Mouse (Mus musculus) common myeloid progenitor, adult 5-6 weeks (primary cell): ENCODE measurements around the gene Gm3029. TPM values are rescaled to one million over a fixed set of nuclear protein-coding genes. Genes with fewer than 3 reads are reported as not detected.
"Not testable (repeated sequence)": the region's sequence is repeated elsewhere in the genome, so short reads cannot be mapped to it uniquely, and the experiment has no call there.

Experiments used
- ATAC-seq: replicated peaks from 2 replicates; pipeline ENCODE4 v1.8.0; 2016; ENCODE audit warnings: low read depth, mild to moderate bottlenecking, moderate TSS enrichment, inconsistent platforms; ENCODE audit not compliant: poor library complexity, severe bottlenecking
- total RNA-seq: library from RNA; stranded (forward); fragments of 200-1000, 187-1606 nt; gene quantifications from 2 replicates; pipeline ENCODE4 v1.2.3, GENCODE M21; 2017

The Gm3029 gene
- total RNA-seq: not detected in 2 replicates

DNA sequence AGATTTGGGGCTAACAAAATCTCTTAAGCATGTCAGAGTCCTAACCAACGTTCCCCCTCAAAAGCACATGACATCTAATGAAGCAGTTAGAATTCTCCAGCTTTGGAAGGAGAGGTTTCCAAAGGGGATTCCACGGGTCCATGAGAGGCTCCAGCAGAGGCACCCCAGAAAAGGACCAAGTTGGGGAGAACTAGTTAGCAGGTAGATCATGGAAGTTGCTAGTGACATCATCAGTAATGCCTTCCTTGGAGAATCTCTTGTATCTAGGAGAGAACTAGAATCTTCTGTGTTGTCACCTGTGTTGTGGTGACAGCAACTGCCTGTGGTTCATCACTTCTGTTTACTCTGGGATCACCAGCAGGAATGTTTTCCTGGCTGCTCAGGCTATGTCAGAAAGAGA, at the start of gene Gm3029:
Gene Gm3029, plus strand, starts transcription at position 301 of the 400 bp plus-strand sequence.
- ATAC-seq: not testable (repeated sequence)

GRCm38 (mm10) chr14:3883872-3884271, 47.7 kb upstream of the Gm3029 start, which contains the start of gene Gm2916:
Gm2916 (plus strand) TSS chr14:3884172.
- not testable (repeated sequence) for ATAC-seq

DNA sequence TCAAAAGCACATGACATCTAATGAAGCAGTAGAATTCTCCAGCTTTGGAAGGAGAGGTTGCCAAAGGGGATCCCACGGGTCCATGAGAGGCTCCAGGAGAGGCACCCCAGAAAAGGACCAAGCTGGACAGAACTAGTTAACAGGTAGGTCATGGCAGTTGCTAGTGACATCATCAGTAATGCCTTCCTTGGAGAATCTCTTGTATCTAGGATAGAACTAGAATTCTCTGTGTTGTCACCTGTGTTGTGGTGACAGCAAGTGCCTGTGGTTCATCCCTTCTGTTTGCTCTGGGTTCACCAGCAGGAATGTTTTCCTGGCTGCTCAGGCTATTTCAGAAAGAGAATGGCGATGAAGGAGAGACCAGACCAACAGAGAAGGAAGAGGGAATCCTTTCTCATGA, 31.7 kb downstream of the Gm3029 start, which contains the start of gene Gm3095:
Gene Gm3095, plus strand, starts transcription at position 301 of the 400 bp plus-strand sequence.
- ATAC-seq: not testable (repeated sequence)

Other genes starting within 250 kb of the Gm3029 start
- gene Gm3043, start 243.0 kb upstream of the Gm3029 start, total RNA-seq: not detected in 2 replicates
- not detected in 2 replicates for gene Gm3002, start 121.7 kb upstream of the Gm3029 start, total RNA-seq
- gene Gm3033, start 85.5 kb upstream of the Gm3029 start, total RNA-seq: not detected in 2 replicates
- not detected in 2 replicates for gene Gm2916, start 47.6 kb upstream of the Gm3029 start, total RNA-seq
- not detected in 2 replicates for gene Gm3095, start 31.8 kb downstream of the Gm3029 start, total RNA-seq
- gene Gm3099, start 66.6 kb downstream of the Gm3029 start, total RNA-seq: not detected in 2 replicates
- not detected in 2 replicates for gene Gm5796, start 92.2 kb downstream of the Gm3029 start, total RNA-seq
- not detected in 2 replicates for gene Gm3115, start 152.4 kb downstream of the Gm3029 start, total RNA-seq
- gene Gm8108, start 178.8 kb downstream of the Gm3029 start, total RNA-seq: not detected in 2 replicates
- gene Gm3127, start 233.3 kb downstream of the Gm3029 start, total RNA-seq: not detected in 2 replicates